Mouse (Mus musculus) cerebellum, adult (tissue): ENCODE measurements around the gene H2-T22.

Source experiments
- ATAC-seq: cut with Nextera tagmentation; 2 replicates; pipeline ENCODE4 v1.9.2; 2017; ENCODE audit warnings: mild to moderate bottlenecking, moderate library complexity, mixed read lengths; ENCODE audit not compliant: insufficient number of reproducible peaks, low FRiP score, low TSS enrichment

H2-T22 gene

DNA sequence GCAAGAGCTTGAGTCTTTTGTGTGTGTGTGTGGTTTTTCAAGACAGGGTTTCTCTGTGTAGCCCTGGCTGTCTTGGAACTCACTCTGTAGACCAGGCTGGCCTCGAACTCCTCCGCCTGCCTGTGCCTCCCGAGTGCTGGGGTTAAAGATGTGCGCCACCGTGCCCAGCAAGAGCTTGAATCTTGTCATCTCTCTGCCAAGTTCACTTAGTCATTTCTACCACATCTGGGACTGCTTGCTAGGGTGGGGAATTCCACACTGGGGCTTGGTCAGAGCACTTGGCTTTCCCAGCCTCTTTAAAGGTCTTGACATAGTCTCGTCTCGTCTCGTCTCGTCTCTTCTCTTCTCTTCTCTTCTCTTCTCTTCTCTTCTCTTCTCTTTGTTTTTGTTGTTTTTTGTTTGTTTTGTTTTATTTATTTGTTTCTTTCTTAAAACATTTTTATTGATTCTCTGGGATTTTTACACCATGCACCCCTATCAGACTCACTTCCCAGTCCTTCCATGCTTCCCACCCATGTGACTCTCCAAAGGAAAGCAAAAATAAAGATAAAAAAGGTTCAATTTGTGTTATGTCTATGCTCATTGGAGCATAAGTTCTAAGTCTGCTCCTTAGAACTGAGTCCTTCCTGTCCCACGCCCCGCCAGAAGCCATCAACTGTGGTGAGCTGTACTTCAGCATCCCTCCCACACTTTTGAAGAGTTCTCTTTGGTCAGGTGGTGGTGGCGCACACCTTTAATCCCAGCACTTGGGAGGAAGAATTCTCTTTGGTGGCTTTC is 41.2 kb downstream of the H2-T22 start:
- ATAC-seq = no peak

DNA sequence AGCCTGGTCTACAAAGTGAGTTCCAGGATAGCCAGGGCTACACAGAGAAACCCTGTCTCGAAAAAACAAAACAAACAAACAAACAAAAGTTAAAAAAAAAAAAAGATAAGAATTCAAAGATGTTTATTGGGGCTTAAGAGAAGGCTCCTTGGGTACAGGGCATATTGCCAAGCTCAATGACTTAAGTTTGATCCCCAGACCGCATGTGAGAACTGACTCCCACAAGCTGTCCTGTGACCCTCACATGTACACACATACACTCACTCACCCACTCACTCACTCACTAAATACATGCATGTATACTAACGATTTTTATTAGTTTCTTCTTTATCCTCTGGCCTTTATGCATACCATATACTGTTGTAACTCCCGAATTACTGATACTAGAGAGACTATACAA is 42.2 kb downstream of the H2-T22 start:
- no peak for ATAC-seq

GRCm38 (mm10) chr17:35999356-35999755 is 43.2 kb downstream of the H2-T22 start:
- ATAC-seq = no peak

DNA sequence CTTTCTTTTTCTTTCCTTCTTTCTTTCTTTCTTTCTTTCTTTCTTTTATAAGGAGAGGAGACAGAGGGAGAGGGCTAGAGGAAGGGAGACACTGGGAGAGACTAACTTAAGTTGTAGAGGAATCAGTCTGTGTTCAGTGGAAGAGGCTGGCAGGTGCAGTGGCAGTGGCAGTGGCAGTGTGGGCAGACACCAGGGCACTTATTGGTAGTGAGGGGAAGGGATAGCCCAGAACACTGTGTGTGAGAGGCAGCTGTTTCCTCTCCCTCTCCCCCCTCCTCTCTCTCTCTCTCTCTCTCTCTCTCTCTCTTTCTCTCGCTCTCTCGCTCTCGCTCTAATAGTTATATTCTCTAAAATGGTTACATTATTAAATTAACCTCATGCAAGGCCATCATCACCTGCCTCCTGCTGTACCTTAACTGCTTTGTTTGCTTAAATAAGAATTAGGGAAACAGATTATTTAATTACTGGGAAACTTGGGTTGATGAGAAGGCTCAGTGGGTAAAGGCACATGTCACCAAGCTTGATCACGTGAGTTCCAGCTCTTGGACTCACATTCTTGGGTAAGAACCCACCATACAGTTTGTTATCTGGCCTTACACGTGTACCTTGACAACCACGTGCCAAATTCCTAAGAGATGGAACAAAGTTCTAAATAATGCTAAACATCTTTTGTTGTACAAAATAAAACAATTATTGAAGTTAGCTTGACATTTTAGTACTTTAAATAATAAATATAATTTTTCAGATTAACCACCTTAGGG is 43.8 kb downstream of the H2-T22 start:
- ATAC-seq = no peak

- no peak for ATAC-seq
These were observed 44.6 kb downstream of the H2-T22 start for GRCm38 (mm10) chr17:35997713-35998510.

GRCm38 (mm10) chr17:35996949-35997348 is 45.6 kb downstream of the H2-T22 start:
- ATAC-seq = peak; percentile 59

DNA sequence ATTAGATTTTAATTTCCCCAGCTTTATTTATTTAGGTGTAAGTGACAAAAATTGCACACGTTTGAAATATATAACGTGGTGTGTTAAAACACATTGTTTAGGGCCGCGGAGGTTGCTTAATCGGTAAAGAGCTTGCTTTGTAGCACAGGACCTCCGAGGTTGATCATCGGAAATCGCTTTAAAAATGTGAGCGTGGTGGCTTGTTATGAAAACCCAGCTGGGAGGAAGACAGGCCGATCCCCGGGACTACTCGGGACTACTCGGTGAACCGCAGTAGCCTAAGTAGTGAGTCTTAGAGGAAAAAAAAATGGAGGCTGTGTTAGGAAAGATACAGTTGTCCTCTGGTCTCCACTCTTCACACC is 47.7 kb downstream of the H2-T22 start:
- ATAC-seq = no peak

DNA sequence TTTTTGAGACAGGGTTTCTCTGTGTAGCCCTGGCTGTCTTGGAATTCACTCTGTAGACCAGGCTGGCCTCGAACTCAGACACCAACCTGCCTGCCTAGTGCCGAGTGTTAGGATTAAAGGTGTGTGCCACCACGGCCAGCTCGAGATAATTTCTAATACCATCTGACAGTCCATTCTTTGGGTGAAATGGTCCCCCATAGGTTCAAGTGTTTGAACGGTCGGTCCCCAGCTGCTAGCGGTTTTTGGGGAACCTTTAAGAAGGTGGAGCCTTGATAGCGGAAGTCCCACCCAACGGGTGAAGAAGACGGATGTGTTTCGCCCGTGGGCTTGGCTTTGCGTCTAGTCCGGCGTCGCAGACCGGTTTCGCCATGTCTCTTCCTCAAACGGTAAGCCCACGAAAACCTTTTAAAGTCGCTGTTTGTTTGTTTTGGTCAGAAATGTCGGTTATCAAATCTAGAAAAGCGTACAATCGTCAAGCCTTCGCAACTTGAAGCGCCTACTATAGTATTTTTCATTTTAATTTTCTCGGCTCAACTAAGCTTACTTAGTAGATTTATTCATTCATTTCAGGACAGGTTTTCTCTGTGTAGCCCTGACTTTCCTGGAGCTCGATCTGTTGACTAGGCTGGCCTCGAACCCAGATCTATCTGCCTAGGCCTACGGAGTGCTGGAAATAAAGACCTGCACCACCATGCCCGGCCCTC is 48.2 kb downstream of the H2-T22 start:
- peak; percentile 74; the same call in 1 of the 2 replicates for ATAC-seq

- peak; percentile 53; the same call in 1 of the 2 replicates for ATAC-seq
These were observed 48.9 kb downstream of the H2-T22 start for GRCm38 (mm10) chr17:35993675-35994074.

- no peak for ATAC-seq
These were observed 50.8 kb downstream of the H2-T22 start for GRCm38 (mm10) chr17:35991781-35992180.
